Mouse (Mus musculus) brain, embryonic 14.5 days (tissue): Measurements from ENCODE around the gene Pold3.

Source experiments
- CTCF ChIP-seq: fragments of 200-500 bp; IDR thresholded peaks from 2 replicates; pipeline ENCODE4 v1.5.1; 2012; ENCODE audit warnings: inconsistent platforms, mild to moderate bottlenecking, moderate library complexity, borderline replicate concordance; ENCODE audit not compliant: insufficient read depth, insufficient read length; ENCODE audit errors: extremely low read depth
- POLR2A ChIP-seq: fragments of 200-500 bp; IDR thresholded peaks from 2 replicates; pipeline ENCODE4 v1.6.1; 2012; ENCODE audit warnings: mild to moderate bottlenecking, inconsistent platforms, borderline replicate concordance; ENCODE audit not compliant: poor library complexity, insufficient read depth, insufficient read length, severe bottlenecking; ENCODE audit errors: extremely low read depth

DNA sequence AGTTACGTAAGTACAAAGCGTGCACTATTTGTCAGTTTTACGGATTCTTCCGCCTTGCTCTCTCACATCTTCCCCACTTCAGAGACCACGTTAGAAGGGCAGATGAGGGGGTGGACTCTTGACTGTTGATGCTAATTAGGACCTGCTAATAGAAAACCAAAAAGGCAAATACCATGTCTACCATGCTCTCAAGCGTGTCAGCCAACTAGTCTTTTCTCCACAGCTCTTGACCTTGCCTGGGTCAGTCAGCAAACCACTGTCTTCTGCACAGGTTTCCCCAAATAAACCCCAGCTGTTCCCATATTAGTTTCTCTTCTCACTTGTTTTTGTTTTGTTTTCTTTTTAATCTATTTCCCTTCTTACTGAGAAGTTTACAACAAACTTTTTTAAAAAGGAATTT, 7.1 kb downstream of the Pold3 start:
- no peak for TF ChIP-seq CTCF
- no peak for TF ChIP-seq POLR2A
